In genomic region chr10:67729271-67729670, GRCm38 (mm10) we compare ENCODE assay signal across 8 mouse cellular contexts.
DNase-seq lines count a peak whose midpoint lies in the region; ATAC-seq lines count a peak whose summit lies in the region.

No protein-coding gene starts in this region.

- WGBS in liver, embryonic 11.5 days: 56% methylated on average over 6 of the region's 6 CpGs
- 52% methylated on average over 6 of the region's 6 CpGs for WGBS in embryonic facial prominence, embryonic 14.5 days
- WGBS in midbrain, embryonic 14.5 days: 64% methylated on average over 6 of the region's 6 CpGs

- H3K27me3 ChIP-seq in liver, embryonic 11.5 days (replicated peaks; ENCODE audit: control insufficient read depth, insufficient read depth, low read length): no peaks in the 10 kb centered on the region
- no peaks in the 10 kb centered on the region for H3K27me3 ChIP-seq in embryonic facial prominence, embryonic 14.5 days (replicated peaks; ENCODE audit: control insufficient read depth, insufficient read depth, low read length)
- no peaks in the 10 kb centered on the region for H3K27me3 ChIP-seq in midbrain, embryonic 14.5 days (ENCODE audit: control insufficient read depth, insufficient read depth, low read length)

- ATAC-seq in liver, embryonic 11.5 days (replicated peaks; ENCODE audit: low FRiP score): no peak
- ATAC-seq in embryonic facial prominence, embryonic 14.5 days (ENCODE audit: low read depth): no peak
- ATAC-seq in midbrain, embryonic 14.5 days (ENCODE audit: low FRiP score, low TSS enrichment): no peak

- no peaks in the 10 kb centered on the region for H3K9me3 ChIP-seq in liver, embryonic 11.5 days (ENCODE audit: control insufficient read depth, low read length)
- no peaks in the 10 kb centered on the region for H3K9me3 ChIP-seq in embryonic facial prominence, embryonic 14.5 days (ENCODE audit: control insufficient read depth, low read length)
- no peaks in the 10 kb centered on the region for H3K9me3 ChIP-seq in midbrain, embryonic 14.5 days (ENCODE audit: control insufficient read depth, low read length)

- H3K9ac ChIP-seq in liver, embryonic 11.5 days (ENCODE audit: low read depth, low read length): no peak overlapping the region
- H3K9ac ChIP-seq in embryonic facial prominence, embryonic 14.5 days (ENCODE audit: low read depth, low read length): no peak overlapping the region
- H3K9ac ChIP-seq in midbrain, embryonic 14.5 days (replicated peaks; ENCODE audit: low read length): no peak overlapping the region

- H3K36me3 ChIP-seq in liver, embryonic 11.5 days (ENCODE audit: control insufficient read depth, insufficient read depth, low read length): no peaks in the 10 kb centered on the region
- H3K36me3 ChIP-seq in embryonic facial prominence, embryonic 14.5 days (ENCODE audit: control insufficient read depth, insufficient read depth, low read length): no peaks in the 10 kb centered on the region
- H3K36me3 ChIP-seq in midbrain, embryonic 14.5 days (ENCODE audit: control insufficient read depth, insufficient read depth, low read length): no peaks in the 10 kb centered on the region

- peak; percentile 21 for DNase-seq in liver
- DNase-seq in liver, embryonic 11.5 days (ENCODE audit: low spot score): no peak
- DNase-seq in adrenal gland, postnatal 14 days: peak; percentile 67
- DNase-seq in embryonic facial prominence, embryonic 14.5 days (ENCODE audit: low spot score): peak; percentile 71
- peak; percentile 73 for DNase-seq in heart, postnatal 4 days
- peak; percentile 34 to 66 for DNase-seq in layer of hippocampus, postnatal 25 days (ENCODE audit: extremely low spot score in 1 of 2, low spot score in 1 of 2)
- peak; percentile 79 for DNase-seq in midbrain, embryonic 14.5 days
- peak; percentile 34 for DNase-seq in telencephalon, adult 2 months (ENCODE audit: low read depth, low spot score)

- no peak overlapping the region for H3K4me2 ChIP-seq in liver, embryonic 11.5 days
- H3K4me2 ChIP-seq in embryonic facial prominence, embryonic 14.5 days (ENCODE audit: low read depth, low read length): no peak overlapping the region
- H3K4me2 ChIP-seq in midbrain, embryonic 14.5 days (ENCODE audit: low read length): no peak overlapping the region

- no peak overlapping the region for H3K4me3 ChIP-seq in liver, embryonic 11.5 days (ENCODE audit: low read depth, low read length)
- H3K4me3 ChIP-seq in embryonic facial prominence, embryonic 14.5 days (ENCODE audit: low read depth, low read length): no peak overlapping the region
- H3K4me3 ChIP-seq in midbrain, embryonic 14.5 days (replicated peaks; ENCODE audit: low read depth, low read length): no peak overlapping the region

- H3K27ac ChIP-seq in liver, embryonic 11.5 days (ENCODE audit: low read depth, low read length): no peak overlapping the region
- H3K27ac ChIP-seq in embryonic facial prominence, embryonic 14.5 days (replicated peaks; ENCODE audit: low read depth, low read length): no peak overlapping the region
- no peak overlapping the region for H3K27ac ChIP-seq in midbrain, embryonic 14.5 days (replicated peaks; ENCODE audit: low read depth, low read length)

- no peaks in the 10 kb centered on the region for H3K4me1 ChIP-seq in liver, embryonic 11.5 days (replicated peaks; ENCODE audit: control insufficient read depth, insufficient read depth, low read length)
- no peaks in the 10 kb centered on the region for H3K4me1 ChIP-seq in embryonic facial prominence, embryonic 14.5 days (ENCODE audit: control insufficient read depth, insufficient read depth, low read length)
- no peaks in the 10 kb centered on the region for H3K4me1 ChIP-seq in midbrain, embryonic 14.5 days (ENCODE audit: control insufficient read depth, insufficient read depth, low read length)
